Mouse (Mus musculus): ENCODE results near the gene Nrcam. TPM values are rescaled to one million over a fixed set of nuclear protein-coding genes. Genes with fewer than 3 reads are reported as not detected.
A peak's percentile ranks its signal among the peaks of the same experiment; 100 is the strongest.

Gene Nrcam
- polyA plus RNA-seq, 1 experiment from 2014 or later, result 0.03 TPM

DNA sequence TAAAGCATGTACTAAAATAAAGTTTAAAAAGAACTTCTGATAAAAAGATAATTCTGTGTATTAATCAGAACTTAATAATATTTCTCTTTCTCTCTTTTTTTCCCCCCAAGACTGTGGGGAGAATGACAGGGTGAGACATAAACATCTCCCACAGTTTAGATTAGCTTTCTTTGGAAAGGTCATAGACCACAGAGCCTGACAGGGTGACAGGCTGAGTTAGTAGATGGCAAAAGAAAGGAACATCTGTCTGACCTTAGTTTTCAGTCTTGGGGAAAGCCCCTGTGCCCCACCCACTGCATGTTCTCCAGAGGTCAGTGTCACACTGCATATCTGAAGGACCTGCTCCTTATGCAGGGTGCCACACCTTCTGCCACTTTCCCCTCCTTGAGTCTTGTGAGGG lies 222.9 kb downstream of the Nrcam start:
- DNase-seq (ENCODE audit: low read depth, low spot score) (no peak), ATAC-seq (no peak)
- POLR2A ChIA-PET, result no interaction called here
- H3K27me3 ChIP-seq, result peaks cover 26% of the 10 kb centered on the region
- in situ Hi-C loops (cut with MboI; ENCODE audit: low pct_unique_long_range_greater_than_20kb), result loop anchor here (5.0 kb wide), 1 partner anchor 254 kb away; no protein-coding TSS in a partner anchor
- CTCF ChIA-PET, result no interaction called here
- no peak for TF ChIP-seq CTCF (IDR thresholded peaks at IDR 0.05)

DNA sequence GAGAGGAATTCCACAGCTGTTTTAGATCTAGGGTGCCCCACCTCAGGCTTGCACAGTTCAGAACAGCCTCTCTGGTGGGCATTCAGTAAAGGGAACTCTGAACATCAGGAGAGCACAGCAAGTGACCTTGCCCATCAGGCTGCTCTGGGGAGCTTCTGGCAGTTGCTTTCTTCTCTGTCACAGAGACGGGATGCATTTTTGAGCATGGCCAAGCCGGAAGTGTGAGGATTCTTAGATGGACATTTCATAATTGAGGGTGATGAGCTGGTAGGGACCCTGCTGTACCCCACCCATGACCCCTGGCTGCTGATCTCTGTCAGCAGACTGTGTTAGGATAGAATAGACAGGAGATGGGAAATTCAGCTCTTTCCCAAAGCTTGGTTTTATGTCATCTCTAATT lies 225.4 kb downstream of the Nrcam start:
- in situ Hi-C loops (cut with MboI; ENCODE audit: low pct_unique_long_range_greater_than_20kb), result loop anchor here (5.0 kb wide), 1 partner anchor 257 kb away; no protein-coding TSS in a partner anchor
- ChIA-PET CTCF (no interaction called here), POLR2A (no interaction called here)
- TF ChIP-seq CTCF (IDR thresholded peaks at IDR 0.05), result no peak
- DNase-seq (ENCODE audit: low read depth, low spot score) (no peak), ATAC-seq (no peak)
- peaks cover 34% of the 10 kb centered on the region for H3K27me3 ChIP-seq

DNA sequence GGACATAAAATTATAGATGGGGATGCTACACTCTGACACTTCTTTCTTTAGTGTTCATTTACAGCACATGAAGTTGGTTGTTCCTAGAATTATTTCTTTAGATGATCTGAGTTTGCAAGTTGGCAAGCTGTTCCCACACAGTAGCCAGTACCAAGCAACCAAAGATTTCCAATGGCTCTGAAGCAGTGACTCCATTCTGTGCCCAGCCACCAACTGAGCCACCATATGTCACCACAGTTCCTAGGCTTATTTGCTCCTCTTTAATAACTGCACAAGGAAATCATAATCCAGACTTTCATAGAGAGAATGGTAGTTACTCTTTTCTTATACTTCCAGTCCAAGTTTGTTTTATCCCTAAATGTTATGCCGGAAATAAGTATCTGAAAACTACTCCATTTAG lies 226.1 kb downstream of the Nrcam start:
- CTCF ChIA-PET, result no interaction called here
- in situ Hi-C loops (cut with MboI; ENCODE audit: low pct_unique_long_range_greater_than_20kb), result loop anchor here (5.0 kb wide), 1 partner anchor 258 kb away; no protein-coding TSS in a partner anchor
- no peak for TF ChIP-seq CTCF (IDR thresholded peaks at IDR 0.05)
- DNase-seq (ENCODE audit: low read depth, low spot score), result no peak
- peaks cover 34% of the 10 kb centered on the region for H3K27me3 ChIP-seq
- POLR2A ChIA-PET, result no interaction called here
- ATAC-seq, result no peak

DNA sequence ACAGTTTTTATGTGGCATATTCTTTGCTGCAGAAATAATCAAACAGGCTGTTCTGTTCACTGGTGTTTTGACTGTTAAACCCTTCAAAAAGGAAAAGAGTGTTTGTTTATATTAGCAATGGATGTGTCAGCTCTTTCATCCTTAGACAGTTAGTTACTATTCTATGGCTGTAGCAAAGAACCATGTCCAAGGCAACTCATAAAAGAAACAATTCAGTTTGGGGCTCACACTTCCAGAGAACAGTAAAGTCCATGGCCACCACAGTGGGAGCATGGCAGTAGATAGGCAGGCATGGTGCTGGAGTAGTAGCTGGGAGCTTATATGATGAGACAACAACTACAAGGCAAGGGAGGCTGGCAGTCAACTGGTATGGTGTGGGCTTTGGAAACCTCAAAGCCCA lies 231.3 kb downstream of the Nrcam start:
- in situ Hi-C loops (cut with MboI; ENCODE audit: low pct_unique_long_range_greater_than_20kb), result no loop called here
- ATAC-seq (no peak), DNase-seq (ENCODE audit: low read depth, low spot score) (no peak)
- ChIA-PET CTCF (no interaction called here), POLR2A (no interaction called here)
- TF ChIP-seq CTCF (IDR thresholded peaks at IDR 0.05), result no peak
- peaks cover 36% of the 10 kb centered on the region for H3K27me3 ChIP-seq

DNA sequence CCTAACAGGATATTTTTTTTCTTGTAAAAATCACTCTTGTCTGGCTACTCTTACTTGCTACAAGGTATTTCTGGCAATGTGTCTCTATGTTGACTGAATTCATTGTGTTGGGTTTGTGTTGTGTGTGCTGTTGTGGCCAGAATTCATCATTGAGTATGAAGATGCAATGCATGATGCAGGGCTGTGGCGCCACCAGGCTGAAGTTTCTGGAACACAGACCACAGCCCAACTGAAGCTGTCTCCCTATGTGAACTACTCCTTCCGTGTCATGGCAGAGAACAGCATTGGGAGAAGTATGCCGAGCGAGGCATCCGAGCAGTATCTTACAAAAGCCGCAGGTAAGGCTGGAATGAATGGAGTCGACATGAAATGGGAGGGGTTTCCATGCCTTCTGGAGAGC lies 241.4 kb downstream of the Nrcam start:
- peaks cover 48% of the 10 kb centered on the region for H3K27me3 ChIP-seq
- in situ Hi-C loops (cut with MboI; ENCODE audit: low pct_unique_long_range_greater_than_20kb), result no loop called here
- TF ChIP-seq CTCF (IDR thresholded peaks at IDR 0.05), result no peak
- CTCF ChIA-PET, result no interaction called here
- no peak for ATAC-seq
- POLR2A ChIA-PET, result no interaction called here
- DNase-seq (ENCODE audit: low read depth, low spot score), result no peak

DNA sequence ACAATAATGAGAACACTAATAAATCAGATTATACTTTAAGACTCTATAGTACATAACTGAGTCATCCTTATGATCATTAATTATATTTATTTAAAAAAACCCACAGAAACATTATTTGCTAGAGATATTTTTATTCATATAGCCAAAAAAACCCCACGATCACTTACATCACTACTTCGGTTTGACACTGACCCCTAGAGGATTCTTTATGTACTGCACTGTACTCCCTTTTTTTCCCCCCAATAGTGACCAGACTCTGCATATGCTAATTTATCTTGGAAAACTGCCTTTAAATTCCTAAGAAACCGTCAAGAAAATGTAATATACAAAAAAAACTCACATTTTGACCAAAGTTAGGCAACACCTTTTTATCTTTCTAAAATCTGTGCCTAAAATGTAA lies 244.0 kb downstream of the Nrcam start:
- ChIA-PET POLR2A (no interaction called here), CTCF (no interaction called here)
- peaks cover 50% of the 10 kb centered on the region for H3K27me3 ChIP-seq
- no peak for DNase-seq (ENCODE audit: low read depth, low spot score)
- in situ Hi-C loops (cut with MboI; ENCODE audit: low pct_unique_long_range_greater_than_20kb), result no loop called here
- peak; percentile 43 for TF ChIP-seq CTCF (IDR thresholded peaks at IDR 0.05)
- ATAC-seq, result no peak

DNA sequence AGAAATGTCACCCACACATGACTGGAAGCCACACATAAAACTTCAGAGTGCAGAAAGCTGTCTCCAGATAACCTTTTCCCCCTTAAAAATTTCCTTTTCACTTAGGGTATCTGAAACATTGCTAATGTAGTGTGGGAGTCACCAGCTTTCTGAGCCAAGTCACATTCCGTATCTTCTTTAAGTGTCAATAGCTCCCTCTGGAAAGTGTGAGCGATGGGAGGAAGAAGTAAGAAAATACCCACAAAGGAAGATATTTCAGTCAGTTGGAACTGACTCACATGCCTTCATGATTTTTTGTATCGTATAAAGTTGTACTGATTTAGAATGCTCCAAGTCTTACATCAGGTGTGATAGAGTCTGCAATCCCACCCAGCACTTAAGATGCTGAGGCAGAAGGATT lies 245.5 kb downstream of the Nrcam start:
- in situ Hi-C loops (cut with MboI; ENCODE audit: low pct_unique_long_range_greater_than_20kb), result no loop called here
- TF ChIP-seq CTCF (IDR thresholded peaks at IDR 0.05), result no peak
- DNase-seq (ENCODE audit: low read depth, low spot score) (no peak), ATAC-seq (no peak)
- ChIA-PET POLR2A (no interaction called here), CTCF (no interaction called here)
- H3K27me3 ChIP-seq, result peaks cover 44% of the 10 kb centered on the region

DNA sequence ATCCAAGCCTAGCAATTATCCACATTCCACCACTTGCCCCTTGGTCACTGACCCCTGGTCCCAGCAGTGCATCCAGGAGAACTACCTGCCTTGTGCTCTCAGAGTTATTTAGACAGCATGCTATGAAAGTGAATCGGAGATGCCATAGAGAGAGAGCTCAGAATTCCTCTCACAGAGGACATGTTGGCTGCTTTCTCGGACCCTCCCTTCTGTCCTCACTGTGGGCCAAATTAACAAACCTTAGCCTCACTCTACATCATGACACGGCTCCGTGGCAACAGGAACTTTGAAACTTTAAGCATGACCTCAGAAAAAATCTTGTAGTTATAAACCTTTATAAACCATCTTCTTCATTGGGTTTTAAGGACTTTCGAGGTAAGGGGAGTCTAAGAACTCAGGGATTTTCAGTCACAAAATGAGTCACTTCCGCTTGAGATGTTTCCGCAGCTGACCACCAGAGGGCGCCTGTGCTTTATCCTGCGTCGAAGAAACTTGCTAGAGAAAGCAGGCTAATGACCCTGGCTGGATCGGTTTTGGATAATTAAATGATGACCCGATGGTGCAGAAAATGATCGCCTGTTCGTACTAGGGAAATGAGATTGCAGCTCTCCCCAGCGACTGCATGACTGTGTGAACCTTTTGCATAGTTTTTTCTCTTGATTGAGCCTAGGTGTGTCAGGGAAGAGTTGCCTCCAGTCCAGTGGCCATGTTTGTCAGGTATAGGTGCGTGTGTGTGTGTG lies 272.9 kb downstream of the Nrcam start:
- peak; percentile 93 for TF ChIP-seq CTCF (IDR thresholded peaks at IDR 0.05)
- in situ Hi-C loops (cut with MboI; ENCODE audit: low pct_unique_long_range_greater_than_20kb), result loop anchor here (10.0 to 25.0 kb wide), 2 partner anchors 563 to 786 kb away; no protein-coding TSS in a partner anchor
- ChIA-PET POLR2A (no interaction called here), CTCF (no interaction called here)
- peaks cover 24% of the 10 kb centered on the region for H3K27me3 ChIP-seq
- no peak for DNase-seq (ENCODE audit: low read depth, low spot score)
- ATAC-seq, result no peak

DNA sequence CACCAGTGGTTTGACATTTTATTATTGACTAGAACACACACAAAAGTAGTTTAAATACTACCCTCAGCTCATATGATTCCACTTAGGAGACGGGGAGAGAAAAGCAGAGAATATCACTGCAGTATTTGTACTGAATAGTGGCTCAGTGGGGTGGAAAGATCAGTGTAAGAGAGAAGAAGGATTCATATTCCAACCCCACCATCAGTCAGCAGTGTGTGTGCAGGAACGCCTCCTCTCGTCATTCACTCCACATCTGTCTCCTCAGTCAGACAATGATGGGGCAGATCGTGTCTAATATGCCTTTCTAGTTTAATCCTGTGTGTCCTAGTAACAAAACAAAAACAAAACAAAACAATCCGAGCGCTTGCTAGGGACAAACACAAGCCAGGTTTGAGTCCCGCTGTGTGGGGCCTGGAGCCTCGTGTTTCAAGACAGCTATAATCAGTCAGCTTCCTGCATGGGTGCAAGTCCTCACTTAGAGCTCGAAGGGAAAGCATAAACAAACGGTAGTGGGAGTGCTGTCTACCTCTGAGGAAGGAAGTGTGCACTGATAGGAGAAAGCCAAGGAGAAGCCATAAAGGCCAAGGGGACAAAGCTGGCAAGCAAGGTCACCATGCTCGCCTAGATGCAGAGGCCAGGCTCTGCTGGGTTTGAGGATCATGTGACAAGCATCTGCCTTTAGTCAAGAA lies 273.7 kb downstream of the Nrcam start:
- in situ Hi-C loops (cut with MboI; ENCODE audit: low pct_unique_long_range_greater_than_20kb), result loop anchor here (10.0 to 25.0 kb wide), 2 partner anchors 562 to 785 kb away; no protein-coding TSS in a partner anchor
- DNase-seq (ENCODE audit: low read depth, low spot score), result no peak
- peaks cover 19% of the 10 kb centered on the region for H3K27me3 ChIP-seq
- POLR2A ChIA-PET, result no interaction called here
- no peak for ATAC-seq
- CTCF ChIA-PET, result no interaction called here
- no peak for TF ChIP-seq CTCF (IDR thresholded peaks at IDR 0.05)

DNA sequence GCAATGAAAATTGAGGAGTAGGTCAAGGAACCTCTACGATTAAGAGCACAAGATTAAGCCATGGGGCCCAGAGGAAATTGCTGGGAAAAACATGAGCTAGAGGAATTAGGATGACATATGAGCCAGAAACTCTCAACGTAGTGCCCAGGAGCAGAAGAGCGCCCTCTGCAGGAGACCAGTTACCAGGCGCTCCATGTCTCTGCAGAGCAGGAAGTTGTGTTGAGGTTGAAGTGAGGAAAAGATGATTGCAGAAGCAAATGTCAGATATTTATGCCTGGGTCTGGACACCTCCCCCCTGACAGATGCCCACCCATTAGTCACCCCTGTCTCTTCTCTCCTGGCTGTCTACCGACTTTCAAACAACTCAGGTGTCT lies 274.3 kb downstream of the Nrcam start:
- ChIA-PET POLR2A (no interaction called here), CTCF (no interaction called here)
- in situ Hi-C loops (cut with MboI; ENCODE audit: low pct_unique_long_range_greater_than_20kb), result loop anchor here (10.0 to 25.0 kb wide), 2 partner anchors 562 to 784 kb away; no protein-coding TSS in a partner anchor
- ATAC-seq (no peak), DNase-seq (ENCODE audit: low read depth, low spot score) (no peak)
- H3K27me3 ChIP-seq, result peaks cover 18% of the 10 kb centered on the region
- TF ChIP-seq CTCF (IDR thresholded peaks at IDR 0.05), result peak; percentile 42

DNA sequence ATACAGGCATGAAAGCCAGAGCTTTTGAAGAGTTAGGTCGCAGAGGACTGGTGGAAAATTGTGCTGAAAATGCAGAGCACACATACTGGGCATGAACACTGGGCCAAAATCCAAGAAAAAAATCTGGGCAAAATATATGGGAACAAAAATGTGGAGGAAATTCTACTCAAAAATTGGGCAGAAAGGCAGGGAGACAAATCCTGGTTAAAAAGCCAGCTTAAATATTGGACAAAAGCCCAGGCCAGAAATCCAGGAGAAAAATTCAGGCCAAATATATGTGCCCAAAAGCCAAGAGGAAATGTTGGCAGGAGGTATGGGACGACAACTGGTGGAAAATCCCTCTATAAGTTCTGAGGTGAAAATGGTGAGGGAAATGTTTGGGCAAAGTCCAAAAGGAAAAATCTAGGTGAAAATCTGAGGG lies 288.3 kb downstream of the Nrcam start:
- no peak for TF ChIP-seq CTCF (IDR thresholded peaks at IDR 0.05)
- in situ Hi-C loops (cut with MboI; ENCODE audit: low pct_unique_long_range_greater_than_20kb), result loop anchor here (25.0 kb wide), 1 partner anchor 770 kb away; no protein-coding TSS in a partner anchor
- ChIA-PET CTCF (no interaction called here), POLR2A (no interaction called here)
- ATAC-seq (no peak), DNase-seq (ENCODE audit: low read depth, low spot score) (no peak)
- peaks cover 5% of the 10 kb centered on the region for H3K27me3 ChIP-seq

All from Patski (cell line).